Mouse (Mus musculus): ENCODE data around the gene Rplp2.
"Not testable (repeated sequence)": the region's sequence is repeated elsewhere in the genome, so short reads cannot be mapped to it uniquely, and the experiment has no call there.

The Rplp2 gene

DNA sequence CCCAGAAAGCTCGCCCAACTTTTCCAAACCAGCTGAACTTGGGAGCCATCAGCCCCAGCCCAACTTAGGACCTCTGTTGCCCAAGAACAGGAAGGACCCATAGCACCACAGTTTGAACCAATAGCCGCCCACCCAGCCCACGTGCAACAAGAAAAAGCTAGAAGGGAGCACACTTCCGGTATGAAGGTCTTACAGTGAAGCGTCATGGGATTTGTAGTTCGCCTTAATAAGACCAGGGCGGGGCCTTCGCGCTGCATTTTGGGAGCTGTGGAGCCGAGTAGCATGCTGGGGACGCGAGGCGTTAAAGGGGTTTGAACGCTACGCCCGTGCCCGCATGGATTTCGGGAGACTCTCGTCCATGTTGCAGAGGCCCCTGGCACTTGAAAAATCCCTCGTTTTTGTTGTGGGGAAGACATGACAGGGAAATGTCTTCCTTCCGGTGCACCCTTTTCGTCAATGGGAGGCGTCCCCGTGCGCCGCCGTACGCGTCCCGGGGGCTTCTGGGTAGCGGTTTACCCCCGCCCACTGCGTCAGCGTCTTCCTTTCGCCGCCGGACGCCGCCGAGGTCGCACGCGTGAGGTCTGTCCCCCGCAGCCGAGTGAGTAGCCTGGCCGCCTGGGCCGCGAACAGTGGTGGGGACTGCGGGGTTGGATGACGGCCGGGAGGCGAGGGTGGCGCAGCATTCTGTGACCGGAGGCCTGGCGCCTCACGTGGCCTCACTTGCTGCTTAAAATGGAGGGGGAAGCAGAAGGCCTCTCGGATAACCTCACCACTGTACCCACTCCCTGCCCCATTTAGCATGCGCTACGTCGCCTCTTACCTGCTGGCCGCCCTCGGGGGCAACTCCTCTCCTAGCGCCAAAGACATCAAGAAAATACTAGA, at the start of gene Rplp2:
Gene Rplp2 (plus strand): TSS at position 261 of the 882 bp plus-strand sequence.
- DNase-seq (ENCODE audit: low spot score in 2 of 2), result peak; percentile 92 to 96

DNA sequence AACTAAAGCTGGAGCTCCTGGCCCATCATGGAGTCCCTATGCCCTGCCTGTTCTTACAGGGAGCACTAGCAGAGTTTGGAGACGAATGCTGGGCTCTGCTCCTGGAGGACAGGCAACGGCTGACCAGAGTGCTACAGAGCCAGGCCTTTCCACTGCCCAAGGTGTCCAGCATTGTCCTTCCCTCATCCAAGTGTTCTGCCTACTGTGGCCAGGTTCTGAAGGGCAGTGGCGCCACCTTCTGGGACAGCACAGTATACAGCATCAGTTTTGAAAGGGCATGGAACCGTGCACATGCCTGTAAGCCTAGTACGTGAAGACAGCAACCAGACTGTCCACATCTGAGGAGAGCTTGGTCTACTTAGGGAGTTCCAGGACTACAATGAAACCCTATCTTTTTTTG, 43.9 kb upstream of the Rplp2 start:
- DNase-seq (ENCODE audit: low spot score in 2 of 2), result no peak

DNA sequence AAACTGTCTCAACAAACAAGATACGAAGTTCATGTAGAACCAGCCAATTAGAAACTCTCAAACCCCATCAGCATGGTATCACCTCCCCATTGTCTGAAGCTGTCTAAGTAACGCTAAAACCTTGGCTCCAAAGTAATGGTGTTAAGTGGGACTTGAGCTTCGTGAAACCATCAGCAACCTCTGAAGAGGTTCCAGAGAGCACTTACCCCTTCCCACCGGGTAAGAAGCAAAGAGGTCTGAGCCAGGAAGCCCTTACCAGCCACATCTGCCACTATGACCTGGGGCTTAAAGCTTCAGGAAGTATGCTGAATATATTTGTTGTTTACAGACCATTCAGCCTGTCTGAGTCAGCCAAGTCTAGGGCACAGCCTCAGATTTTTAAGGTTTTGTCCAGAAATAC, 41.7 kb upstream of the Rplp2 start:
- no peak for DNase-seq (ENCODE audit: low spot score in 2 of 2)

DNA sequence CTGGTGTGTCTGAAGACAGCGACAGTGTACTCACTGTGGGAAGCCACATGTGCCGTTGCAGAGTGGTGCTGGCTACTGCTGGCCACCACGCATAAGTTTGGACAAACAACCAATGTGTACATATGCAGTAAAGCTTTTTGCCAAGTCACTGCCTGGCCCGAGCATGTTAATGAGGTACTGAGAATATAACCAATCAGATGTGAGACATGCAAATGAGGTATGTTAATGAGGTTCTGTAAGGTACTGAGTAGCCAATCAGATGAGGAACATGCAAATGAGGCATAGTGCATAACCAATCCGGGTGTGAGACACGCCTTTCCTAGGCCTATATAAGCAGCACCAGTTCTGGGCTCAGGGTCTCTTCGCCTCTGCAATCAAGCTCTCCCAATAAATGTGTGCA, 39.5 kb upstream of the Rplp2 start:
- not testable (repeated sequence) for DNase-seq (ENCODE audit: low spot score in 2 of 2)

DNA sequence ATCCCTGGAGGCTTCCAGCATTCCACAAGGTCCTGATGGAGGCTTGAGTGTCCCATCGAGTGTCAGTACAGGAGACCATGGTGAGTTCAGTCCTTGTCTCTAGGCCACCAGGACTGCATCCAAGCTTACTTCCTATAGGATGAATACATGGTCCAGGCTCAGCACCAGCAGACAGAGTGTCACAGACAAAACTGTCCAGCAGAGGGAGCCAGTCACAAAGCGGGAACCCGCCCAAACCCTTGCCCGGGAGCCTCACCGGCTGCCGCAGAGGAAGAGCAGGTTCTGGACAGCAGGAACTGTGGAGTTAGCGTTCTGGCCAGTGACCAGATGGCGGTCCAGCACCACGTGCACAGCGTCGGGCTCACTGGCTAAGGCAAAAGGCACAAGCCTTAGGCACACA, 38.3 kb upstream of the Rplp2 start:
- peak; percentile 69 to 83 for DNase-seq (ENCODE audit: low spot score in 2 of 2)

DNA sequence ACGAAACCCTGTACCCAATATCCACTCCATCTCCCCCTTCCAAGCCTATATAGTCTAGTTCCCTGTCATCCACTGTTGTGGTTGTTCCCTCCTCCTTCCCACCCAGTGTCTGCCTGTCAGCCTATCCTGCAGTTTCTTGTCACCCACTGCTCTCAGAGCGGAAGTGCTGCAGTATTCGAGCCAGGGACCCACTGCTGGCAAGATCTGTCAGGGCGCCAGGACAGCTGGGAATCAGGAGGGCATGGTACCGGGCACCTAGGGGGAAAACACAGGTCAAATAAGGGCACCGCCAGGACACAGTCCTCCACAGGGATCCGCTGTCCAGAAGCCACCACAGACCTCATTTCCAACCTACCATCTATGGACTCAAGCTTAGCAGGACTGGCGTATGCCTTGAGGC, 36.5 kb upstream of the Rplp2 start:
- DNase-seq (ENCODE audit: low spot score in 2 of 2), result no peak

DNA sequence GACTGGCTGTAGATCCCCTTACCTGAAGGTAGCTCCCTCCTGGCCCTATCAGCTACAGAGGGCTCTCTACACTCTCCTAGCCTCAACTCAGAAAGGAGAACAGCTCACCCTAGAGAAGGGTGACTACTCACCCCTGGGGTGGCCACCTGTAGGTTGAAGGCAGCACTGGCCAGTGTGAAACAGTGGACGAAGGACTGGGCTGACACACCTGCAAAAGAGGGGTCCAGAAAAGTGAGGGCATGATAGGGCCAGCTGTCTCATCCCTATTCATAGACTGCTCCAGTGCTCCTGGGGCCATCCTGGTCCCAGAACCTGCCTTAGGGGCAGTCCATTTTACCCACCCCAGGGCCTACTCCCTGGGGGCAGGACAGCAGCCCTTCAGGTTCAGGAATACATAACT, 35.5 kb upstream of the Rplp2 start:
- no peak for DNase-seq (ENCODE audit: low spot score in 2 of 2)

DNA sequence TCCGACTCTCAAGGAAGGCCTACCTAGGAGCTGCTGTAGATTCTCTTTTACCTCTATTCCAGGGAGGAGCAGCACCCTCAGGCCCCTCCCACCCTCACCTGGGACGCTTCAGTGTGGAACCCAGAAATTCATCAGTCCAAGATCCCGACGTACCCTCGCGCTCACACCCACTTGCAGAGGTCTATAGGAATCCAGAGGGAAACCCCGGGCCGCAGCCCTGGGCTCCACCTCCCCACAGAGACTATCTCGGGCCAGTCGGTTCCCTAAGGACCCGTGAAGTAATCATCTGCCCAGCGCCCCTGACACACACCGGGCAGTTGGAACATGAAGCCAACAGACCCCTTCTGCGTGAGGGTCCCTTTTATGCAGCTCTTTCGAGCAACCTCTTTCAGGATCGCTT, 33.8 kb upstream of the Rplp2 start:
- no peak for DNase-seq (ENCODE audit: low spot score in 2 of 2)

DNA sequence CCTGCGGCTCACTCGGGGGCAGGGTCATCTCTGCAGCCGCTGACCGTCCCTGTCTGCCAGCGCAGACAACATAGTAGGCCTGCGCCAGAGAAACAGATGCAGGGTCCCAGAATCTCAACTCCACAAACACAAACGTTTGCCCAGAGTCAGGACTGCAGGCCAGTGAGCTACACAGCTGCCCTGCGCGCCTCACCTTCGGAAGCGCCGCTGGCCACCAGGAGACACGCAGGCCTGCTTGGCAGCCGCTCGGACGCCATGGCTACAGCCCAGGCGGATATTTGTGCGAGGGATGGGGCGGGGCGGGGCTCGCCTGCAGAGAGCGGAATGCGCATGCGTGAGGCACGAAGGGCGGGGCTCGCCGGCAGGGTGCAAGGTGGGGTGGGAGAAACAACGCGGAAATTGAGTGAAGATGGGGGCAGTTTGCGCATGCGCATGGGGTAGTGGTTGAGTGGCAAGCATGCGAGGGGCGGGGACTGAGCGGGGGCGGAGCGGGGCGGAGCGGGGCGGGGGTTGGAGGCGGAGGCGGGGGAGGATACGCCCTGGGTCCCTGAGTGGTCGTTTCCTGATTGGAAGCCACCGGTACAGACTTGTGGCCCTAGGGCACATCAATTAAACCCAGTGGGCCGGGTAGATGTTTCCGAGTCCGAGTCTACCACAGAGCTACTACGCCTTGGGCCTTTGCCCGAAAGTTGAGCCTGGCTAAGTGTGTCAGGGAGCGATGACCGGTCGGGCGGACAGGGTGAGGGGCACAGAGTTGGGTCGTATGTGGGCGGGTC, 33.2 kb upstream of the Rplp2 start, which contains the start of gene Gatd1:
Gene Gatd1 (minus strand): TSS at position 328 of the 776 bp plus-strand sequence.
- peak; percentile 97 for DNase-seq (ENCODE audit: low spot score in 2 of 2)

DNA sequence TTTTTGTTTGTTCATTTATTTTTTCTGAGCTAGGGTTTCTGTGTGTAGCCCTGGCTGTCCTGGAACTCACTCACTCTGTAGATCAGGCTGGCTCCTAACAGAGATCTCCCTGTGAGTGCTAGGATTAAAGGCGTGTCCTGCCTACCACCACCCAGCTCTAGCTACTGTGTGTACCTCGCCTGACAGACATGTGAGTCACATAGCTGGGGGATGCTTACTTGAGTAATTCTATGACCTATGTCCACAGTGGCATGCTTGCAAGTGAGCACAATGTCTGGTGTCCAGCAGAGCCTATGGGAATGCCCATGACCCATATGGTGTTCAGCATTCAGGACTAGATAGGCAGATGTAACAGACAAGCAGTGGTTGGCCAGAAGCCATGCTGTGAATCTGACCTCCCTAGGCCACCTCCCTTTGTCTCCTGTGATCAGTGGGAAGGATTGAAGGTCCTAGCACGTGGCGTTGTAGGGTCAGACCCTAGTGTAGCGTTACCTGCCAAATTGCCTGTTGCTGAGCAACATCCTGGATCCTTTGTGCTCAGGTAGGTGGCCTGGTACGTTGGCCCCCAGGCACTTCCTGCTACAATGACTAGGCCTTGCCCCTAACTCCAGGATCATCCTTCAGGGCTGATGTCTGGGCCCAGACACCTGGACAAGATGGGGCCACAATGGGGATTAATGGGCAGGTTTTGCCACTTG, 30.9 kb upstream of the Rplp2 start:
- DNase-seq (ENCODE audit: low spot score in 2 of 2), result no peak

DNA sequence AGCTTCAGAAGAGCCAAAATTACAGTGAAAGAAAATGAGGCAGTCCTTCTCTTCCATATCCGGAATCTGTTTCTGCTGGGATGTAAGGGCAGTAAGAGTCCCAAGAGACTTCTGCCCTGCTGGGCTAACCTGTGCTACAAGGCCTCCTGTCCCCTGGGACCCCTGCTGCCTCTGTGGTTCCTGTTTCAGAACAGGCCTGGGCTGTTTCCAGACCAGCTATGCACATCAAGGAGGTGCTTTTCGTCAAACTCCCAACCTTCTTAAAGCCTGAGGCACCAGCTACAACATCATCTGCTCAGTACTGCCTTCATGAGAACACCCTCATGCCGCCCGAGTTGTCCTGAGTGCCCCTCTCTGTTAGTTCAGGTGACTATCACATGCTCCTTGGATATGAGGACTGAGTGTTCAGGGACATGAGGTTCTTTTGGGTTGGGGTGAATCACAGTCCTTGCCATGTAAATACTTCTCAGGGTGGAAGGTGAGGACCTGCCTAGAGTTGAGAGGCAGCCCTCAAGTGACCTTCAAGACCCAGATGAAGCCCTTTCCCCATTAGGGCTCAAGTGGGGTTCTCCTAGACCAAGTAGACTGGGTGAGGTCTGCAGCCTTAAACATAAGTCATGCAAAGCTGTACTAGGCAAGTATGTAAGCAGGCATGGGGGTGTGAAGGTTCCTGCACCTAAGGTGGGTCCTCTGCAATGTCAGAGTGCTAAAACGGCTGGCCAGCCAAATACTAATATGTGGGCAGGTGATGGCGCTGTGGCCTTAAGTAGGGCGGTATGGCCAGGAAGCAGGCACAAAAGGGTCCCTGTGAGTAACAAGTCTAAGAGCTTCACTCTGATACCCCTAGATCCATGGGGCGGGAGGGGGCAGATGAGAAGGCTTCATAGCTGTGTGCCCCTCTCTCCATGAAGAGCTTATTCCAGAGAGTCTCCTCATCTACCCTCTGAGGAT, 29.2 kb upstream of the Rplp2 start:
- DNase-seq (ENCODE audit: low spot score in 2 of 2), result no peak

DNA sequence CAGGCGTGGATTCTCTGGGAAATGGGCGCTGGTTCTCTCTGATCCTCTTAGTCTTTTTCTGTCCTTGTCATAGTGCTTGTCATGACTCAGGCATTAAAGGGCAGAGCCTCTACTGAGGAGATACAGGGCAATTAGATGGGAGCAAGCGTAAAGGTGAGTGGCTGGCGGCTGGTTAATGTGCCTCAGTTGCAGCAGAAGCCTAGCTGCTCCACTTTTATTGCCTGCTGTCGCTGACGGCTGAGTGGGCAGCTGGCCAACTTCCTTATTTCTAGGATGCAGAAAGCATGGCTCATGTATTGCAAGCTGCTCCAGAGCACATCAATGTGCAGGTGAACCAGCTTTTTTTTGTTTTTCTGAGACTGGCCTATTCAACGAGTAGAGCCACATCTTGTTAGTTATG, 28.2 kb upstream of the Rplp2 start:
- DNase-seq (ENCODE audit: low spot score in 2 of 2), result no peak

DNA sequence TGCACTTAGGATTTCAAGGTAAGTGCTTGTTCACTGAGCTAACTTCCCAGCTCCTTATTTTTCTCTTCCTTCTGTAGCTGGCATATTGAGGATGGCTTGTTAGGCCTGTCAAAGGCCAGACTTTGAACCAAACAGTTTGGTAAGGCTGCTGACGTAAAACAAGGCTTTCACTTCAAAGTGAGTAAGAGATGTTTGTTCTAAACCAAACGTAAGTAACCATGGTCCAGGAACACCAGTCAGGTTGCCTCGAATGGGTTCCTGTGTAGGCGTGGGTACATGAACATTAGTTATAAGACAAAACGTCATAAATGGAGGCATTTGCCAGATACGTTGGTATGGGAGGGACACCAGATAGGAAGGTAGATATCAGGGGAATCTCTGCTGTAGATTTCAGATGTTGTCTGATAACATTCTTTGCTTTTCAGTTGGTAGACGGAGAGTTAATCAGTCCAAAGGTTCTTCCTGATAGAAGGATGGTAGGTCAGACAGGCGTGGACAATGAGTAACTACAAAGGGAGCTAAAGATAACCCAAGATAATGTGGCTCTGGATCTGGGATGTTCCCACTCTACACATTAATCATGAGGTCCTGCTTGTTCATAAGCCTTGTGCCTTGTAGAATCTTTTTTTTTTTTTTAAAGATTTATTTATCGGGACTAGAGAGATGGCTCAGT, 27.0 kb upstream of the Rplp2 start:
- DNase-seq (ENCODE audit: low spot score in 2 of 2), result no peak

DNA sequence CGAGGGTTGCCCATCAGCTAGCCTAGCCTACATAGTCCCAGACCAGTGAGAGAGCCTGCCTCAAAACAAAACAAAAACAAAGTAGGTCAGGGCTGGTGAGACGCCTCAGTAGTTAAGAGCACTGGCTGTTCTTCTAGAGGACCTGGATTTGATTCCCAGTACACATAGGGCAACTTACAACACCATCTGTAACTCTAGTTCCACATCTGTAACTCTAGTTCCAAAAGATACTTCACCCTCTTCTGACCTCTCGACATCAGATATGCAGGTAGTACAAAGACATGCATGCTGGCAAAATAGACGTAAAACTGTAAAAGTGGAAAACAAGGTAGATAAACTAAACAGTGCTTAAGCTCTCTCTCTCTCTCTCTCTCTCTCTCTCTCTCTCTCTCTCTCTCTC, 23.4 kb upstream of the Rplp2 start:
- DNase-seq (ENCODE audit: low spot score in 2 of 2), result no peak

DNA sequence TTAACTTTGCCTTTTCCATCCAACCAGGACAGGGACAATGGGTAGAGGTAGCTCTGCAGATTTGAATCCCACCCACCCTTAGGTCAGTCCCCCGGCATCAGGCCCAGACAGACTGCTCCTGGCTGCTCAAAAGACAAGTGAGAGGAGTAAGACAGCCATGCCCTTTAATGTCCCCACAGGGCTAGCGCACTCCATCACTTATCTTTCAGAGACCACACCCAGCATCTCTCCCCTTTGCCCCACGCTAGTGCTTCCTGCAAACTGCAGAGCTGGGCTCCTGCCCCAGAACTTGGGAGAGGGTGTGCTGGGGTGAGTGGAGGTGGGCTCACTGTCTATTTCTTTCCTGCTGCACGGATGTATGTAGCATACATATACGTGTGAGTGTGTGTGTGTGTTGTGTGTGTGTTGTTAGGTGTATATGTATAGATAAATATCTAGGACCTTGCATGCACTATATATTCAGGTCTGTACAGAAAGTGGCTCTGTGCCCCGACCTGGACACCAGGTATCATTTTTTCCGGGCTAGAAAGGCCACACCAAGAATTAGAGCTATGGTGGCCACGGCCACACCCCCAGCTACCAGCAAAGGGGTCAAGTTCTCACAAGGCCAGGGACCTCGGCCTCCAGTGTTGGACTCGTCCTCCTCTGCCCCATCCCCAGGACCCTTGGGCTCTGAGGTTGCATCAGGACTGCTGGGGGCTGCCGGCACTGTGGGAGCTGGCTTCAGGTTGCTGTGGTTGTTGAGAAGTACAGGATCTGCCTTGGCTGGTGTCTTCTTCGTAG, 20.0 kb upstream of the Rplp2 start:
- DNase-seq (ENCODE audit: low spot score in 2 of 2), result no peak

DNA sequence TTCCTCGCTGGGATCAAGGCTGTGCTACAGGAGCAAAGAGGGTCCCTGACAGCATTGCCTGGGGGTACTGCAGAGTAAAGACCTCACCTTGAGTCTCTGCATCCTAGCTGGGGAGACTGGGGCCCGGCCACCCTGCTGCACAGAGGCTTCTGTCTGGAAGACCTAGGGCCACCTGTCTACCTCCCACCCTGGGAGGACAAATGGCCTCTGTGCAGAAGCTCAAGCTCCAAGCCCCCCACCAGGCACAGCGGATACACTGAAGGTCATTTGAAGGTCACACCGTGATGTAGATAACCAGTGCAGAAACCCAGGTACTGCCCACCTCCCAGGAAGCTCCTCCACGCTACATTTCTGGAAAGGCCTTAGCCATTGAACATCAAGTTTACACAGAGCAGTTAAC, 18.5 kb upstream of the Rplp2 start:
- no peak for DNase-seq (ENCODE audit: low spot score in 2 of 2)

DNA sequence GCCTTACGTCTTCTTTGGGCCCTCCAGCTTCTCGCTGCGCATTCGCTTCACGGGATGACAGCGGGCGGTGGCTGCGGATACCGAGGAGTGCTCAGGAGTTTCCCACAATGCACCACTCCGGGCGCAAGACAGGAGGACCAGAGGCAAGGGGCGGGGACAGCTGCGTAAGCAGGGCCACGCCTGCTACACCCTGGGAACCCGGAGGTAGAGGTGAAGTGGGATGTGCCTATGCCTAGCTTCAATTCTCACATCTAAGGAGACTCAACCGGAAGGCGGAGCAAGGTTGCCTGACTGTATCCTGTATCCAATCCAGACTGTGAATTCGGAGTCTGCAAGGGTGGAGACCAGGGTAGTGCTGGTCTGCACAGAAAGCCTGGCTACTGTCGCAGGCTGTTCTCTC, 17.9 kb upstream of the Rplp2 start, which contains the start of gene Cend1:
Gene Cend1 (minus strand): TSS at position 182 of the 400 bp plus-strand sequence.
- DNase-seq (ENCODE audit: low spot score in 2 of 2), result no peak

DNA sequence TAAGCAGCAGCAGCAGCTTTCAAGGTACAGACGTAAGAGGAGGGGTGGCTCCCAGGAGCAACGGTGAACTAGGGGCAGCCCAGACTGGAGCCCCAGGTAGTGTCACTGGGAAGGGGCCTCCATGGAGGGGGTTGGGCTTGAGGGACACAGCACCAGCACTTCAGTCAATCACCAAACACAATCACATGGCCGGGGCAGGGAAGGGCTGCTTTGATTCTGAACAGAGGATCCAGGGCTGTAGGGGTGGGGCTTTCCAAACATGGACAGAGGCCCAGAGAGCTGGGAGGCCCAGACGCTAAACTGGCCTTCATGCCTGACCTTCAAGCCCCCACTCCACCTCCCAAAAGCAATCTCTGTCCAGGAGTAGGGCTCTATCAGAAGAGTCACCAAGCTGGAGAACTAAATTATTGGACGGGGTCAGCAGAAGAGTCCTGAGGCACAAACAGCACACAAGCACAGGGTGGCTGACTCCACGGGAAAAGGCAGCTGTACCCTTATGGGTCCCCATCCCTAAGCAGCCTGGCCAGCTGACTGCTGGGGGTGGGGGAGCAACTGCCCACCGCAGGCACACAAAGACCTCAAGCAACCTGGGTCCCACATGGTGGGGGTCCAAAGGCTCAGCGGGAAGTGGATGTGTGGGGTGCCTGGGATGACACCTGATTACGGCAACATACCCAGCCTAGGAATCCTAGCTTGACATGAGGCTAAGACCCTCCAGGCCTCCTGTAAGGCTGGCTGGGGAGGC, 17.2 kb upstream of the Rplp2 start:
- no peak for DNase-seq (ENCODE audit: low spot score in 2 of 2)
